Mouse (Mus musculus) lung, embryonic 16.5 days (tissue): ENCODE data around the gene Bbc3. TPM values are rescaled to one million over a fixed set of nuclear protein-coding genes. Genes with fewer than 3 reads are reported as not detected.

Experiments
- ATAC-seq: fragments of 200-750 bp; cut with Nextera tagmentation; 2 replicates; pipeline ENCODE4 v1.8.0; 2017; ENCODE audit warnings: low read depth, mild to moderate bottlenecking, moderate library complexity
- H3K27ac ChIP-seq: fragments of 300-500 bp; sonication (generic); 2 replicates; pipeline ENCODE4 v1.5.1; 2014; ENCODE audit warnings: mild to moderate bottlenecking, control low read depth, low read length
- H3K27me3 ChIP-seq: fragments of 300-500 bp; sonication (generic); 2 replicates; pipeline ENCODE4 v1.6.1; 2014; ENCODE audit warnings: low read depth, low read length, mixed read lengths; ENCODE audit not compliant: control insufficient read depth, insufficient read depth
- H3K36me3 ChIP-seq: fragments of 300-500 bp; sonication (generic); 2 replicates; pipeline ENCODE4 v1.6.1; 2014; ENCODE audit warnings: low read length; ENCODE audit not compliant: control insufficient read depth, insufficient read depth
- H3K4me1 ChIP-seq: fragments of 300-500 bp; sonication (generic); replicated peaks from 2 replicates; pipeline ENCODE4 v1.6.1; 2014; ENCODE audit warnings: low read length, mixed read lengths; ENCODE audit not compliant: control insufficient read depth, insufficient read depth
- H3K4me2 ChIP-seq: fragments of 300-500 bp; sonication (generic); 2 replicates; pipeline ENCODE4 v1.6.1; 2014; ENCODE audit warnings: low read depth, low read length, control low read depth
- H3K4me3 ChIP-seq: fragments of 300-500 bp; sonication (generic); 2 replicates; pipeline ENCODE4 v1.5.1; 2014; ENCODE audit warnings: mild to moderate bottlenecking, low read length, control low read depth
- H3K9ac ChIP-seq: fragments of 300-500 bp; sonication (generic); 2 replicates; pipeline ENCODE4 v1.6.1; 2014; ENCODE audit warnings: low read length, control low read depth
- H3K9me3 ChIP-seq: fragments of 300-500 bp; sonication (generic); 2 replicates; pipeline ENCODE4 v1.6.1; 2016; ENCODE audit warnings: low read length; ENCODE audit not compliant: control insufficient read depth
- WGBS: fragments of 180-500 bp; shearing (Covaris S2); extraction: QIAGEN DNeasy Blood & Tissue Kit; methylation state at CpG from one replicate; pipeline ENCODE4 v1.1.7; 2014; 5-methylcytosine and 5-hydroxymethylcytosine counted together
- polyA plus RNA-seq: library from polyadenylated mRNA; unstranded; fragments of >200 nt; fragmentation: Nextera tagmentation; extraction: Ambion mirVana; gene quantifications from 2 replicates; pipeline ENCODE4 v1.2.1, GENCODE M21; 2015

Bbc3 gene
- polyA plus RNA-seq, 1 experiment from 2014 or later = 12.4 TPM

DNA sequence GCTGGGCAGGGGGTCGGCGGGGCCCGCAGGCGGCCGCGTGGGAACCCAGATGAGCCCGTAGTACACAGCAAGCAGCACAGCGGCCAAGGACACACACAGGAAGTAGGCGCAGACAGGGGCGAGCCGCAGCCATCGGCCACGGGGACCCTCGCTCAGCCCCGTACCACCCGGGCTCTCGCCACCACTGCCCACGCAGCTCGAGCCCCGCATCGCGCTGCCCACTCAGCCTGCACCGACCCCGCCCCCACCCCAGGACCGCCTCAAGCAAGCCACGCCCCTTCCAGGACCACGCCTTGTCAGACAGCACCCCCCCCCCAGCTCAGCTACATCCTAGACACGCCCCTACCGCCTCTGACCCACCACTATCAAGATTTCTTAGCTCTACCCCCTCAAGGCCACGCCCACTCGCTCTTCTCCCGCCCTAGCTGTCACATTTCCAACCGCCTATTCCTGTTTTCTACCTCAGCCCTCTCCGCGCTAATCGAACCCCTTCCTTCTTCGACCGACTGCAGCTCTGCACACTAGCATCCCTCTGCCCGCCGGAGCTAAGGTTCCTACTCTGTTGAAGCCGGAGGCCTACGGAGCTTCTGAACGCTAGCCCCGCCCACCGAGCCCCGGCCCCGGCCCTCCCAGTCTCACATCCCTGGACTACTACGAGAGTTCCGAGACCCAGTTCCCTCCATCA, 35.0 kb upstream of the Bbc3 start, which contains the start of gene Inafm1:
Gene Inafm1, minus strand, starts transcription at position 537 of the 685 bp plus-strand sequence.
- Histone ChIP-seq H3K36me3 (peaks cover 4% of the 10 kb centered on the region), H3K27me3 (no peaks in the 10 kb centered on the region), H3K4me3 (peak within 1 kb of the TSS; percentile 79), H3K9me3 (no peaks in the 10 kb centered on the region), H3K9ac (peak within 1 kb of the TSS; percentile 80), H3K4me1 (peaks cover 16% of the 10 kb centered on the region), H3K27ac (peak within 1 kb of the TSS; percentile 95), H3K4me2 (peak within 1 kb of the TSS; percentile 95)
- 1% methylated on average over 34 of the region's 49 CpGs for WGBS
- ATAC-seq = peak; percentile 93

DNA sequence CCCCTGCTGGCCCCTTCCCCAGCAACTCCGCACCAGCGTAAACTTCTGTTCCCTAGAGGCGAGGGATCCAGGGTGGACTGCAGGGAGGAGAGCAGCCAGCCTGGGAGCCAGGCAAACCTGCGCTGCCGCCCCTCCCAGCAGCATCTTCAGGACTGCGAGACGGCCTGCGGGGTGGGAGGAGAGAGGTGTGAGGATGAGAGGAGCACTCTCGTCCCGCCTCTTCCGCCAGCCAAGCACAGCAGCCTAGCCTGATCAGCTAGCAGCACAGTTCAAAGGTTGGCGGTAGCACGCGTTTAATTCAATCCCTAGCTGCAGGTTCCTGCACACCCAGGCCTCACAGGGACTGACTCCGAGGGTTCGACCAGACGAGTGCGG, 34.4 kb upstream of the Bbc3 start:
- H3K4me3 ChIP-seq = peak overlapping the region; percentile 79
- peak overlapping the region; percentile 67 for H3K9ac ChIP-seq
- WGBS = under 1% methylated on average over 18 of the region's 18 CpGs
- no peaks in the 10 kb centered on the region for H3K27me3 ChIP-seq
- peaks cover 16% of the 10 kb centered on the region for H3K4me1 ChIP-seq
- peak overlapping the region; percentile 95 for H3K27ac ChIP-seq
- peak; percentile 70 for ATAC-seq
- H3K36me3 ChIP-seq = peaks cover 7% of the 10 kb centered on the region
- peak overlapping the region; percentile 95 for H3K4me2 ChIP-seq
- no peaks in the 10 kb centered on the region for H3K9me3 ChIP-seq

DNA sequence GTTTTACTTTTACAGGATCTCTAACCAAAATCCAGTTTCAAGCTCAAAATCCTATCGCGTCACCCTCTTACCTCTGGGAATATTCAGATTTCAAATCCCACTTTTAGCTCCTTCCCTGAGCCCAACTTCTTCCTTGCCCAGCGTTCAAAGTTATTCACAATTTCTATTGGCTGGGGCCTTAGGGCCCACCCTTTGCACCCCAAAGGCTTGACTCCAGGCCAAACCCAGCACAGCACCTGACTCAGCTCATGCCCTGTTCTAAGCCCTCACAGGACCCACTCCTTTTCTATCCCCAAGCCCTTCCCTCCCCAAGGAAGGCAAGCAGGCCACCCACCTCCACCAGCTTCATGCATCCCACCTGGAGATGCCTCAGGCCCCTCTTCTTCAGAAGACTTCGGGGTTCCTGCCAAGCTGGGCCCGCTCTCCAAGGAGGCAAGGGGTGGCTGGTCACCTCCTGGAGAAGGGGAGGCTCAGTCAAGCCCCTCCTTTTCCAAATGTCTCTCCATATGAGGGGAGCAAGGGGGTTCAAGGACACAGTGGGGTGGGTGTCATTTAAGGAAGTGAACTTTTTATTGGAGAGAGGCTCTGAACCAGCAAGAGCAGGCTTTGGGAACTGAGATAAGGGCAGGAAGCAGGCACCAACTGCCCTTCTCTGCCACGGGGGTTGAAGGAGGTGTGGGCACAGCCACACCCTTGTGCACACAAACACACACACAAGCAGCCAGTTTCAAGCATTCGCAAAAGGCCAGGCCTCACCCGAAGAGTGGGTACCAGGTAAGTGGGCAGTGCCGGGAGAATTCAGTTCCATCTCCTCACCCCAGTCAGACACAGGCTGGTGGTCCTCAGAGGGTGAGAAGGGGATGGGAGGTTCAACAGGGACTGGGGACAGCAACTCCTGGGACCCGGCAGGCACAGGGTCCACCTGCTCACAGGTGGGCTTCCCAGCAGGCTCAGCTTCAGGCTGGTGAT, 33.0 kb upstream of the Bbc3 start:
- peaks cover 16% of the 10 kb centered on the region for H3K4me1 ChIP-seq
- no peak overlapping the region for H3K27ac ChIP-seq
- H3K36me3 ChIP-seq = peaks cover 8% of the 10 kb centered on the region
- no peaks in the 10 kb centered on the region for H3K27me3 ChIP-seq
- WGBS = 79% methylated on average over 10 of the region's 10 CpGs
- H3K9ac ChIP-seq = no peak overlapping the region
- no peaks in the 10 kb centered on the region for H3K9me3 ChIP-seq
- H3K4me3 ChIP-seq = no peak overlapping the region
- H3K4me2 ChIP-seq = no peak overlapping the region
- no peak for ATAC-seq

DNA sequence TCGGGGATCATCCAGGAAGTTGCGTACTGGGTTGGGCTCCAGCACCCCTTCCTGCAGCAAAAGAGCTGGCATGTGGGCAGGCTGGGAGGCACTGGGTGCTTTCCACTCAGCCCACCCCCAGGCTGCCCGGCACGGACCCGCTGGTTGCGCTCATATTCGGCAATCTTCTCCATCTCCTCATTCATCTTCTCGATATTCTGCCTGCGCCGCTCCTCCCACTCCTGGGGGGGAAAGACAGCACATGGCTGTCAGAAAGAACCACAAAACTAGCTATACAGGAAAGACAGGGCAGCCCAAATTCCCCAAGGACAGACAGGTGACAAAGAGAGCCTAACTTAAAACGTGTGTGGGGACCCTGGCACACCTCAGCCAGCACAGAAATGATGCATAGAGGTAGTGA, 27.5 kb upstream of the Bbc3 start:
- ATAC-seq = no peak
- H3K4me2 ChIP-seq = no peak overlapping the region
- WGBS = 79% methylated on average over 11 of the region's 11 CpGs
- peaks cover 35% of the 10 kb centered on the region for H3K36me3 ChIP-seq
- H3K9me3 ChIP-seq = no peaks in the 10 kb centered on the region
- no peaks in the 10 kb centered on the region for H3K27me3 ChIP-seq
- no peak overlapping the region for H3K9ac ChIP-seq
- no peak overlapping the region for H3K4me3 ChIP-seq
- no peak overlapping the region for H3K27ac ChIP-seq
- H3K4me1 ChIP-seq = peaks cover 8% of the 10 kb centered on the region

DNA sequence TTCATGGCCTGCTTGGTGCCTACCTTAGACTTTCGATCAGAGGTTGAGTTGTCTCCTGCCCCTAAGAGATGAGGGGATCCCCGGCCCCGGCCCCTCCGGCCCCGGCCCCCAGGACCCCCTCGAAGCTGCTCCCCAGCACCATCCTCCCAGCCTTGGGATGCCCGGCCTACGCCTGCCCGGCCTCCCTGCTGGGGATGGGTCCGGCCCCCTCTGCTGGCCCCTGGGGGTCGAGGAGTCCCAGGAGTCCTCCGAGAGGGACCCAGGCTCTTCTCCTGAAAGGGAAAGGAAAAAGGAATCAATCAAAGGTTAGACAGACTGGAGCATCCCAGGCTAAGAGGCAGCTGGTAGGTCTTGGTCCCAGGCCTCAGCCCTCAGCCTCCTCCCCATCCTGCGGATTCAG, 25.9 kb upstream of the Bbc3 start:
- WGBS = 89% methylated on average over 13 of the region's 13 CpGs
- Histone ChIP-seq H3K27me3 (no peaks in the 10 kb centered on the region), H3K36me3 (peaks cover 31% of the 10 kb centered on the region)

DNA sequence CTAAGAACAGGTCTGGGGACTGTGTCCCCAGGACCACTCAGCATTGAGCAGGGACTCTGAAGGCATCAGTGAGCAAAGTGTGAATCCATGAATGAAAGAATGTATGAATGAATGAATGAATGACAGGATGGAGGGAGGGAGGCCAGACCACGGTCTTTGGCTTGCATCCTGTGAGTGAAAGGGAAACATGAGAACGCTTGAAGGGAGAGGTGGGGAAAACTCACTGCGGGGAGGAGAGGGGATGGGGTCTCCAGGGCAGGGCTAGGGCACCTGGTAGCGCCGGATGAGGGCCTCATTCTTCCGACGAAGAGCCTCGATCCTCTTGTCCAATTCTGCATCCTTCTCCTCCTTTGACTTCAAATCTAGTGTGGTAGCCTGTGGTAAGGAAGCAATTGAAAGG, 24.2 kb upstream of the Bbc3 start:
- no peak for ATAC-seq
- Histone ChIP-seq H3K27ac (no peak overlapping the region), H3K4me2 (no peak overlapping the region), H3K36me3 (peaks cover 28% of the 10 kb centered on the region), H3K4me3 (no peak overlapping the region), H3K9me3 (no peaks in the 10 kb centered on the region), H3K9ac (no peak overlapping the region), H3K4me1 (peaks cover 8% of the 10 kb centered on the region), H3K27me3 (no peaks in the 10 kb centered on the region)
- WGBS = 79% methylated on average over 8 of the region's 8 CpGs

More for the DNA sequence above, 25.9 kb upstream of the Bbc3 start:
- ATAC-seq = no peak
- Histone ChIP-seq H3K9ac (no peak overlapping the region), H3K4me3 (no peak overlapping the region), H3K4me1 (peaks cover 8% of the 10 kb centered on the region), H3K27ac (no peak overlapping the region), H3K9me3 (no peaks in the 10 kb centered on the region), H3K4me2 (no peak overlapping the region)

DNA sequence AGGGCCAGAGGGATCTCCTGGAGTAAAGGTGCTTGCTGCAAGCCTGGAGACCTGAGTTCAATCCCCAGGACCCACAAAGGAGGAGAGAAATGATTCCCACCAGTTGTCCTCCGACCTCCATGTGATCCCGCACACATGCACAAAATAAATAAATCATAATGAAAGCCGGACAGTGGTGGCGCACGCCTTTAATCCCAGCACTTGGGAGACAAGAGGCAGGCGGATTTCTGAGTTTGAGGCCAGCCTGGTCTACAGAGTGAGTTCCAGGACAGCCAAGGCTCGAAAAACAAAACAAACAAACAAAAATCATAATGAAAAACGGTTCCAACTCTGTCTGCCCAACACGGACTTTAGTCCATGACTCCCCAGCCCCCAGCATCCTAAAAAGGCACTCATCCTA, 23.3 kb upstream of the Bbc3 start:
- peaks cover 8% of the 10 kb centered on the region for H3K4me1 ChIP-seq
- no peaks in the 10 kb centered on the region for H3K27me3 ChIP-seq
- peak overlapping the region; percentile 55 for H3K9ac ChIP-seq
- H3K4me3 ChIP-seq = peak overlapping the region; percentile 68
- H3K36me3 ChIP-seq = peaks cover 26% of the 10 kb centered on the region
- H3K4me2 ChIP-seq = peak overlapping the region; percentile 81
- peak overlapping the region; percentile 82 for H3K27ac ChIP-seq
- WGBS = 43% methylated on average over 9 of the region's 9 CpGs
- ATAC-seq = no peak
- H3K9me3 ChIP-seq = no peaks in the 10 kb centered on the region

DNA sequence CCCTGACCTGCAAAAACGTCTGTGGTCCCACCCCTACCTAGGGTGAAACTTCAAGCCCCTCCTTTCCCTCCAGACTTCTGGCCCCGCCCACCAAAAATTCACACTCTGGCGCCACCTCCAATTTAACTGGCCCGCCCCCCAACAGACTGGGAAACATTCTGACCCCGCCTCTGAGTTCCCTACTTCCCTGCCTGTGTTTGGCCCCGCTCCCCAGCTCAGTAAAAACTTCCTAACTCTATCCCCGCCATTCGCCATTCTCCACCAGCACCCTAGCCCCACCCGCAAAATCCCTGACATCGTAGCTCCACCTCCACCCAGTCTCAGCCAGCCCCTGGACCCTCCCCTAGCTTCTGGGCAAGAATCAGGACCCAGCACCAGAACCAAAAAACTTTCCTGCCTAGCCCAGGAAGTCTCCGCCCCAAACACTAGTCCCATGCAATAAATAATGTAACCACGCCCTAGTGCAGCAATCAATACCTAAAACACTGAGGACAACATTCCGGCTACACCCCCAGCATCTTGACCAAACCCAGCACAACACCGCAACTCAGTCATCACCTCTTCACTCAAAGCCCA, 22.7 kb upstream of the Bbc3 start:
- Histone ChIP-seq H3K27ac (peak overlapping the region; percentile 82), H3K27me3 (no peaks in the 10 kb centered on the region), H3K36me3 (peaks cover 24% of the 10 kb centered on the region), H3K4me3 (peak overlapping the region; percentile 68), H3K9ac (peak overlapping the region; percentile 55), H3K4me1 (peaks cover 8% of the 10 kb centered on the region), H3K9me3 (no peaks in the 10 kb centered on the region), H3K4me2 (peak overlapping the region; percentile 81)
- ATAC-seq = peak; percentile 71
- under 1% methylated on average over 14 of the region's 14 CpGs for WGBS
